Mouse (Mus musculus): ENCODE measurements around the gene Ccdc144b. TPM values are rescaled to one million over a fixed set of nuclear protein-coding genes. Genes with fewer than 3 reads are reported as not detected.

The Ccdc144b gene
- total RNA-seq, 2 experiments from 2014 or later: not detected

GRCm38 (mm10) chr3:36031740-36032510 is 21.4 kb downstream of the Ccdc144b start:
- DNase-seq (ENCODE audit: low spot score in 2 of 2): no peak

GRCm38 (mm10) chr3:36029993-36030392 is 23.4 kb downstream of the Ccdc144b start:
- no peak for DNase-seq (ENCODE audit: low spot score in 2 of 2)

GRCm38 (mm10) chr3:36025732-36026131 is 27.6 kb downstream of the Ccdc144b start:
- DNase-seq (ENCODE audit: low spot score in 2 of 2): no peak

GRCm38 (mm10) chr3:36011239-36011638 is 42.1 kb downstream of the Ccdc144b start:
- DNase-seq (ENCODE audit: low spot score in 2 of 2): no peak

DNA sequence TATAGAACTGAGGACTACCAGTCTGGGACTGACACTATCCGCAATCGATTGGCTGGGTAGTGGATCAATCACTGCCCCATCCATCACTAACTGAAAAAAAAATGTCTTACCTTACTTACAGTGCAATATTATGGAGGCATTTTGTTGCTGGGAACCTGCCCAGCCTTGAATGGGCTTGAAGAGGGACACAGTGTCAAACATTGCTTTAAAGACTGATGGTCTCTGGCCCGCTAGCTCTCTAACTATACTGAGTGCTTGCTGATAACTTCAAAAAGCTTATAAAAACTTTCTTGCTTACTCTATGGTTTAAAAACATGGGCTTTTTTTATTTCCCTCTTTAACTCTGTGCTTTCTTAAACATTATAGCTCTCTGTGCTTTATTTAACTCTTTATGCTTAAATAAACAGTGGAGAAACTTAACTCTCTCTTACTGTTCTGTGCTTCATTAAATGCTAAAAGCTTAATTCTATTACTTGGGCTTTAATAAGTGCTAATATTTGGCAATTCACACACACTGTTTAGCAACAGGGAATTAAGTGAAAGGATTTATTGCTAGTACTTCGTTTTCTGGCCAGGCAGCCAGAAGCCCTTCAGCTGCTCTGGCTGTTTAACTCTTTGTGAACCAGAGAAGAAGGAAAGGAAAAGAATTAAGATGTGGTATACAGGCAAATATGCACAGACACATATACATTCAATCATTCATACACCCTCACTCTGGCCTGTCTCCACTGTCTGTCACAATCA is 44.8 kb downstream of the Ccdc144b start:
- no peak for DNase-seq (ENCODE audit: low spot score in 2 of 2)

- no peak for DNase-seq (ENCODE audit: low spot score in 2 of 2)
These were observed 49.1 kb downstream of the Ccdc144b start for GRCm38 (mm10) chr3:36004028-36004895.

- peak; percentile 94 to 98 for DNase-seq (ENCODE audit: low spot score in 2 of 2)
These were observed 52.8 kb downstream of the Ccdc144b start, which contains the start of gene Mccc1 for GRCm38 (mm10) chr3:36000275-36001239. TSS of gene Mccc1 (minus strand) at chr3:36000678.

DNA sequence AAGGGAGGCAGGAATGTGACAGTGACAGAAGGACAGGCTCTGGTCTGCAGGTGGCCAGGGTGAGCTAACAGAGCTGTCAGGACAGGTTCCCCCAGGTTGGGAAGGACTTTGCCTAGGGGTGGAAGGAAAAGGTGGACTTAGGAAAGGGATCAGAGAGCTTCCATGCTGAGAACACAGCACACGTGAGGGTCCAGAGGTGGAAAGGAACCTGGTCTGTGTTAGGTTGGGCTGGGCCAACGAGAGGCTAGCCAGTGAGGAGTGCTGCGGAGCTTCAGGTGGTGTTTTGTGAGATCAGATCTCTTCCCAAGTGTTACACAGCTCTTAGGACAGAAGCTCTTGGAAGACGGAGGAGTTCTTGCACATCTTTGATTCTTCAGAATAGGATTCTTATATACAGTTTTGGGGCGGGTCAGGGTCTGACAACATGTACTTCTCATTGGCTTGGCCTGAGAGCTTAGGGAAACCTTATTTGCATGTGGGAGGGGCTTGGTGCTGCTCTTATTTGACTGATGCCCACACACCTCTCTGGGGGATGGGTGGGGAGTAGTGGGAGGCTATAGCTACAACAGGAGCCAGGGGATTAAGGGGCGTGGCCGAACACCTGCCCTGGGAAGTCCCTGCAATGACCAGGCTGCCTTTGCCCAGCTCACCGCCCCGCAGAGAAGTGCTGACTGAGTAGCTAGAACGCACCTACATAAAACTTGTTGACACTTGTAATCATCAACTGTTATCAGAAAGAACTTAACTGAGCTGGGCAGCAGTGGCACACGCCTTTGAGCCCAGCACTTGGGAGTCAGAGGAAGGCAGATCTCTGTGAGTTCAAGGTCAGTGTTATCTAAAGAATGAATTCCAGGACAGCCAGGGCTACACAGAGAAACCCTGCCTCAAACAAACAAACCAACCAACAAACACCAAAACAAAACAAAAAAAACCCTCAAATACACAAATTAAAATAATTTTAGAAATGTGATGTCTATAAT is 58.5 kb downstream of the Ccdc144b start:
- no peak for DNase-seq (ENCODE audit: low spot score in 2 of 2)

- no peak for DNase-seq (ENCODE audit: low spot score in 2 of 2)
These were observed 62.6 kb downstream of the Ccdc144b start for GRCm38 (mm10) chr3:35990715-35991114.

DNA sequence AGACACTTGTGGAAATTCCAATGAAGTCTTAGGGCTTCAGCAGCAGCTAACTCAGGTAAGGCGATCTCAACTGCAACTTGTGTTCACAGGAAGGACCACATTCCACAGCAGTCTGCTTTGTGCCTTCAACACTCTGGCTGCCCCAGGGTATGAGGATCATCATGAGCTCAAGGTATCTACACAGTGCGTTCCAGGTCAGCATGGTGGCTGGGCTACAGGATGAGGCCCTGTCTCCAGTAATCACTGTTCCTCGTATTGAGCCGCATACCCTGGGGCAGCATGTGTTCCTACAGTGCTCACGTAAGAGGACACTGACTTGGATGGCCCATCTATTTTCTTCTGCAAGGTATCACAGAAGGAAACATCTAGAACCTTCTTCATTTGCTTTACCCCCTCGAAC is 65.3 kb downstream of the Ccdc144b start:
- no peak for DNase-seq (ENCODE audit: low spot score in 2 of 2)

- DNase-seq (ENCODE audit: low spot score in 2 of 2): no peak
These were observed 67.1 kb downstream of the Ccdc144b start for GRCm38 (mm10) chr3:35986266-35986665.

GRCm38 (mm10) chr3:35973551-35973950 is 79.8 kb downstream of the Ccdc144b start:
- peak in 1 of 2 experiments; percentile 26 for DNase-seq (ENCODE audit: low spot score in 2 of 2)

DNA sequence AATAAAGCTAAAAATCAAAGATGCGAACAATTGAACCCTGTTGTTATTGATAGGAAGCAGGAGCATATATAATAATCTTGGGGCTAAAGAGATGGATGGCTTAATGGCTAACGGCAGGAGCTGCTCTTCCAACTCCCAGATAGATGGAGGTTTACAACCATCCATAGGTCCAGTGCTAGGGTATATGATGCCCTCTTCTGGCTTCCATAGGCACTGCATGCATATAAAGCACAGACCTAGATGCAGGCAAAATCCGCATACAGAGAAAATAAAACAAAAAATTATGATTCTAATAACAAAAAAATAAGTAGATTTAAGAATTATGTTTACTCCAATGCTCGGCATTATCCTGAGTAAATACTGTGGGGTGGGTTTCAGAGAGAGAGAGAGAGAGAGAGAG is 80.4 kb downstream of the Ccdc144b start:
- DNase-seq (ENCODE audit: low spot score in 2 of 2): peak in 1 of 2 experiments; percentile 26

GRCm38 (mm10) chr3:35971149-35971548 is 82.2 kb downstream of the Ccdc144b start:
- peak in 1 of 2 experiments; percentile 50 for DNase-seq (ENCODE audit: low spot score in 2 of 2)

GRCm38 (mm10) chr3:35970441-35970840 is 82.9 kb downstream of the Ccdc144b start:
- no peak for DNase-seq (ENCODE audit: low spot score in 2 of 2)

DNA sequence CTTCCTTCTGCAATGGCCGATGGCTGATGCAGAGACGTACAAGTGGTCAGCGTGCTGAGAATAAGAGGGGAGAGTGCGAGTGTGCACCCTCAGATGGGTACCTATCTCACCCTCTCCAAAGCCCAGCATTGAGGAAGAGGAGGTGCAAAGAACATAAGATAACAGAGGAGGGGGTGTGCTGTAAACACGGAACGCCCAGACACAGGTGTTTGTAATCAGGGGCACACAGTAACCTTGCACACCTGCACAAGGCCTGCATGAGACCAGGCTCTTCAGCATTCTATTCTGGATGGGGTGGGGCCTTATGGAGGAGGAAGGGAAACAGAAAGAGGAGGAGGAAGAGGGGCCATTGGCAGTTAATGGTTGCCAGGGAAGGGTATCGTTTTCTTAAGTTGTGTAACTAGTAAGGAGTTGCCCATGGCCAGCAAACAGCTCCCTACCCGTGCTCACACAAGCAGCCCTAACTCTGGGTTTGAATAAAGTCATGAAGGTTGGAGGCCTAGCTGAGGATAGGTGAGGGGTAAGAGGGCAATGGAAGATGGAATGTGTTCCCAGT is 85.9 kb downstream of the Ccdc144b start:
- DNase-seq (ENCODE audit: low spot score in 2 of 2): no peak

- DNase-seq (ENCODE audit: low spot score in 2 of 2): no peak
These were observed 86.9 kb downstream of the Ccdc144b start for GRCm38 (mm10) chr3:35966493-35966892.

GRCm38 (mm10) chr3:35964928-35965327 is 88.4 kb downstream of the Ccdc144b start:
- no peak for DNase-seq (ENCODE audit: low spot score in 2 of 2)

- DNase-seq (ENCODE audit: low spot score in 2 of 2): no peak
These were observed 89.4 kb downstream of the Ccdc144b start for GRCm38 (mm10) chr3:35963921-35964320.
